Mouse (Mus musculus): ENCODE data around the gene Nln.

- TF ChIP-seq CTCF (IDR thresholded peaks at IDR 0.05; ENCODE audit: control insufficient read depth, insufficient read depth, low read length) (no peak), POLR2A (IDR thresholded peaks at IDR 0.05; ENCODE audit: borderline replicate concordance, control insufficient read depth, low read depth, low read length) (no peak)
Measured at GRCm38 (mm10) chr13:104074731-104075130, 34.7 kb downstream of the Nln start.

Data from bone marrow, adult 2 months (tissue).